Mouse (Mus musculus): ENCODE measurements at regions not wholly inside any gene's neighbourhood (a gene's known extent, or its start where the extent isn't known, plus 50 kb on each side); places are given as distances from the start of the nearest gene placed in this dataset.

- no peak for TF ChIP-seq GATA1 (IDR thresholded peaks at IDR 0.05; ENCODE audit: low read length)
- no peak for TF ChIP-seq TAL1 (IDR thresholded peaks at IDR 0.05; ENCODE audit: low read length)
These were observed 210.1 kb downstream of the Adgra3 start for GRCm38 (mm10) chr5:49848680-49849079.

Data from erythroblast, embryonic 14.5 days (primary cell).